Mouse (Mus musculus) megakaryocyte, embryonic 14.5 days (primary cell): Measurements from ENCODE around the gene Hrct1.

ENCODE experiments used
- FLI1 ChIP-seq: IDR thresholded peaks from 2 replicates; pipeline ENCODE4 v1.6.1; 2012; ENCODE audit warnings: low read length, inconsistent platforms, mixed read lengths
- GATA1 ChIP-seq: IDR thresholded peaks from 3 replicates; pipeline ENCODE4 v1.6.1; 2012; ENCODE audit warnings: mixed read lengths, low read length, inconsistent platforms, borderline replicate concordance

DNA sequence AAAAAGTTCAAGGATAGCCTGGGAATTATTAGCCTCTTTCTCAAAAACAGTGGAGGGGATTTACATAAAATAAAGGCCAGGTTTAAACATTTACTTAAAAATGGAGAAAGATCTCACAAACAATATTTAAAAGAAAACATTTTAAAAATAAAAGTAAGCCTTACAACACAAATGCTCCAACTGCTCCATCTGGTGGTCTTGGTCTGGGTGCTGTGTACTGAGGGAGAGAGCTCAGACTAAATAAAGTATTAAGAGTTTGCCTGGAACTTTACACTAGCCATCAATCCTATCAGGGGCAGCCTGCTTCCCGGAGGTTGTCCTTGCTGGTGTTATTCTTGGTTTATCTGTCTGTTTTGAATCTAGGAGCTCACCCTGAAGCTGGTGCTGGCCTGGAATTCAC lies 16.1 kb downstream of the Hrct1 start:
- TF ChIP-seq GATA1 (no peak), FLI1 (no peak)
